Mouse (Mus musculus) hindlimb bud, embryonic 11.5 days (tissue): Measurements from ENCODE around the gene Ttc7.
"Not testable (repeated sequence)": the region's sequence is repeated elsewhere in the genome, so short reads cannot be mapped to it uniquely, and the experiment has no call there.

ENCODE experiments used
- DNase-seq: peaks from one replicate; pipeline ENCODE4 v3.0.0-alpha.2; 2012; ENCODE audit warnings: low read depth, low spot score; ENCODE audit errors: extremely low spot score

The Ttc7 gene

GRCm38 (mm10) chr17:87285731-87286465, 3.2 kb downstream of the Ttc7 start:
- no peak for DNase-seq

GRCm38 (mm10) chr17:87286481-87287143, 3.9 kb downstream of the Ttc7 start:
- DNase-seq: no peak

GRCm38 (mm10) chr17:87287197-87287777, 4.6 kb downstream of the Ttc7 start:
- DNase-seq: no peak

- DNase-seq: no peak
These were observed 5.4 kb downstream of the Ttc7 start for GRCm38 (mm10) chr17:87288131-87288530.

- no peak for DNase-seq
These were observed 6.7 kb downstream of the Ttc7 start for GRCm38 (mm10) chr17:87289367-87289766.

- DNase-seq: no peak
These were observed 8.4 kb downstream of the Ttc7 start for GRCm38 (mm10) chr17:87291037-87291436.

GRCm38 (mm10) chr17:87291782-87292181, 9.1 kb downstream of the Ttc7 start:
- DNase-seq: no peak

GRCm38 (mm10) chr17:87293125-87293524, 10.4 kb downstream of the Ttc7 start:
- no peak for DNase-seq

GRCm38 (mm10) chr17:87295738-87296137, 13.1 kb downstream of the Ttc7 start:
- DNase-seq: no peak

- not testable (repeated sequence) for DNase-seq
These were observed 14.0 kb downstream of the Ttc7 start for GRCm38 (mm10) chr17:87296701-87297100.

- no peak for DNase-seq
These were observed 16.3 kb downstream of the Ttc7 start for GRCm38 (mm10) chr17:87298944-87299343.

GRCm38 (mm10) chr17:87300340-87300739, 17.7 kb downstream of the Ttc7 start:
- no peak for DNase-seq

GRCm38 (mm10) chr17:87301607-87302006, 18.9 kb downstream of the Ttc7 start:
- not testable (repeated sequence) for DNase-seq

GRCm38 (mm10) chr17:87302014-87302794, 19.5 kb downstream of the Ttc7 start:
- no peak for DNase-seq

- DNase-seq: no peak
These were observed 21.6 kb downstream of the Ttc7 start for GRCm38 (mm10) chr17:87304151-87304894.

- no peak for DNase-seq
These were observed 22.4 kb downstream of the Ttc7 start for GRCm38 (mm10) chr17:87305065-87305464.

- DNase-seq: no peak
These were observed 24.1 kb downstream of the Ttc7 start for GRCm38 (mm10) chr17:87306746-87307145.

- DNase-seq: no peak
These were observed 26.5 kb downstream of the Ttc7 start for GRCm38 (mm10) chr17:87309073-87309788.

- DNase-seq: no peak
These were observed 27.8 kb downstream of the Ttc7 start for GRCm38 (mm10) chr17:87310497-87310896.

- no peak for DNase-seq
These were observed 29.7 kb downstream of the Ttc7 start for GRCm38 (mm10) chr17:87312351-87312750.
